Mouse (Mus musculus) heart, adult 2 months (tissue): ENCODE data around the gene Vrk2. TPM values are rescaled to one million over a fixed set of nuclear protein-coding genes. Genes with fewer than 3 reads are reported as not detected.

ENCODE experiments used
- DNase-seq, 2 experiments: peaks; one replicate each; pipeline ENCODE4 v3.0.0; 2021
- H3K27ac ChIP-seq: fragments of 200-600 bp; 2 replicates; pipeline ENCODE4 v1.8.1; 2022
- H3K27me3 ChIP-seq: fragments of 200-500 bp; 2 replicates; pipeline ENCODE4 v1.6.1; 2012; ENCODE audit warnings: mild to moderate bottlenecking, low read length, inconsistent platforms, mixed read lengths; ENCODE audit not compliant: control insufficient read depth, insufficient read depth
- H3K36me3 ChIP-seq: fragments of 200-500 bp; 2 replicates; pipeline ENCODE4 v1.6.1; 2012; ENCODE audit warnings: low read length, inconsistent platforms; ENCODE audit not compliant: control insufficient read depth, insufficient read depth
- H3K4me1 ChIP-seq: fragments of 200-500 bp; 2 replicates; pipeline ENCODE4 v1.6.1; 2011; ENCODE audit warnings: low read length; ENCODE audit not compliant: control insufficient read depth, insufficient read depth
- H3K4me3 ChIP-seq: fragments of 200-600 bp; 2 replicates; pipeline ENCODE4 v1.8.1; 2022
- H3K79me2 ChIP-seq: fragments of 200-500 bp; replicated peaks from 2 replicates; pipeline ENCODE4 v1.6.1; 2012; ENCODE audit warnings: mild to moderate bottlenecking, inconsistent platforms, low read length, moderate library complexity, mixed read lengths; ENCODE audit not compliant: control insufficient read depth, insufficient read depth
- H3K9ac ChIP-seq: fragments of 200-500 bp; 2 replicates; pipeline ENCODE4 v1.6.1; 2012; ENCODE audit warnings: low read depth, mild to moderate bottlenecking, control low read depth, inconsistent platforms, low read length, mixed read lengths
- CTCF ChIP-seq: fragments of 200-600 bp; IDR thresholded peaks from 2 replicates; pipeline ENCODE4 v1.8.1; 2022; ENCODE audit warnings: antibody characterized with exemption, mild to moderate bottlenecking, moderate library complexity
- EP300 ChIP-seq: fragments of 200-500 bp; IDR thresholded peaks from 2 replicates; pipeline ENCODE4 v1.6.1; 2011; ENCODE audit warnings: low read depth, low read length, control low read depth; ENCODE audit not compliant: insufficient read depth
- POLR2A ChIP-seq: fragments of 200-500 bp; IDR thresholded peaks from 2 replicates; pipeline ENCODE4 v1.6.1; 2011; ENCODE audit warnings: mild to moderate bottlenecking, low read depth, low read length, control low read depth; ENCODE audit not compliant: insufficient read depth
- WGBS: fragments of 180-500 bp; shearing (Covaris S2); methylation state at CpG from one replicate; pipeline ENCODE4 v1.1.7; 2018; 5-methylcytosine and 5-hydroxymethylcytosine counted together
- intact Hi-C: fragments of 180-260 bp; cut with DNase I; formaldehyde crosslinking; loops from one replicate; pipeline ENCODE4 v1.15.1; 2025
- polyA plus RNA-seq: library from polyadenylated mRNA; depleted of rRNA; stranded (reverse); fragments of >200 nt; gene quantifications from 2 replicates; pipeline ENCODE4 v1.2.3, GENCODE M21; 2012
- total RNA-seq, 2 experiments: library from RNA; stranded (reverse); gene quantifications; 2 replicates each; pipeline ENCODE4 v1.2.3; 2021

Vrk2 gene
- total and polyA plus RNA-seq, 3 experiments, result 1.6 to 6.0 (median 4.5) TPM

DNA sequence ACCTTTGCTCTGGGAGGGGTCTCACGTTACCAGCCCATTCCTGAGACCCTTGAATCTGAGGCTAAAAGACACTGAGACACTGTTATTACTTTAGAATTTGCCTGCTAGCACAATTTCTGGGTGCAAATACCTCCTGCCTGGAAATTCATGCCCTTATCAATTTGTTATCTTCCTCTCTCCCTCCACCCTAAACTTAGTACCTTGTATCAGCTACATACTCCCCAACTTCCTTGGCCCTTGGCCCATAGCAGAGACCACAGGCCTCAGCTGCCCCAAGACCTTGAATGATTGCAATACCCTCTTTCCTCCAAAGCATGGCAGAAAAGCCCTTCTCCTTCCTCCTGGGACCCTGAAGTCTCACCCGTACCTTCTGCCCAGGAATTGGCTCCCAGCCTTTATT is 142.6 kb downstream of the Vrk2 start:
- Histone ChIP-seq H3K27ac (no peak overlapping the region), H3K36me3 (no peaks in the 10 kb centered on the region), H3K27me3 (no peaks in the 10 kb centered on the region), H3K4me3 (no peak overlapping the region), H3K79me2 (no peaks in the 10 kb centered on the region), H3K4me1 (no peaks in the 10 kb centered on the region), H3K9ac (no peak overlapping the region)
- DNase-seq, result no peak
- WGBS, result 84% methylated on average over 2 of the region's 2 CpGs
- TF ChIP-seq CTCF (no peak), POLR2A (no peak), EP300 (no peak)
- intact Hi-C loops, result no loop called here

DNA sequence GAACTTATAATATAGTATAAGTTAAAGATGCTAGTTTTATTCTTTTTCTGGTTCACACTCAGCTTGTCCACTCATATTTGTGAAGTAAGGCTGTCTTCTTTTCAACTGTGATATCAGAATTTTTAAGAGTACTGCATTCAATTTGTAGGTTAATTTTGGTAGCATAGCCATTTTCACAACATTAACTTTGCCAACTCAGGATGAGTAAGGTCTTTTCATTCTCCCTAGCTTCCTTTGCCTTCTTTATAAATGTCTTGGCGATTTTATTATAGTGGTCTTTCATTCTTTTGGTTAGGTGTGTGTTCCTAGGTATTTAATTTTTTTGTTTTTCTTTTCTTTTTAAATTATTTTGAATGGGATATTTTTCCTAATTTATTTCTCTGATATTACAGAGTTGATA is 143.2 kb downstream of the Vrk2 start:
- TF ChIP-seq EP300 (no peak), CTCF (no peak), POLR2A (no peak)
- Histone ChIP-seq H3K27me3 (no peaks in the 10 kb centered on the region), H3K9ac (no peak overlapping the region), H3K36me3 (no peaks in the 10 kb centered on the region), H3K4me1 (no peaks in the 10 kb centered on the region), H3K4me3 (no peak overlapping the region), H3K79me2 (no peaks in the 10 kb centered on the region), H3K27ac (no peak overlapping the region)
- 98% methylated on average over 1 of the region's 1 CpGs for WGBS
- DNase-seq, result no peak
- intact Hi-C loops, result no loop called here

DNA sequence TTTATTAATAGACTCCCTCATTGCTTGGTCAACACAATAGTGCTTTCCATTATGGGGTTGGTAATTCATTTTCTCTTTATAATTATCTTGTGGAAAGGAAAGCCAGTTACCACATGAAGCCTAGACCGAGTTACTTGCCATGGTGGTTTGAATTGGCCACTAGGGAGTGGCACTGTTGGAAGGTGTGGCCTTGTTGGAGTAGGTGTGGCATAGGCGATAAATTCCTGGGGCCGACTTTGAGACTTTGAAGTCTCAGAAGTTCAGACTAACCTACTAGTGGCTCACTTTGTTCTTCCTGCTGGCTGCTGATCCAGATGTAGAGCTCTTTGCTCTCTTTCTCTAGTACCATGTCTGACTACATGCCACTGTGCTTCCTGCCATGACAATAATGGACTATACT is 144.0 kb downstream of the Vrk2 start:
- intact Hi-C loops, result no loop called here
- no peak overlapping the region for H3K4me3 ChIP-seq
- H3K27me3 ChIP-seq, result no peaks in the 10 kb centered on the region
- H3K79me2 ChIP-seq, result no peaks in the 10 kb centered on the region
- no peak for DNase-seq
- 90% methylated on average over 3 of the region's 3 CpGs for WGBS
- no peak overlapping the region for H3K27ac ChIP-seq
- no peaks in the 10 kb centered on the region for H3K36me3 ChIP-seq
- no peaks in the 10 kb centered on the region for H3K4me1 ChIP-seq
- H3K9ac ChIP-seq, result no peak overlapping the region
- TF ChIP-seq EP300 (no peak), CTCF (no peak), POLR2A (no peak)

DNA sequence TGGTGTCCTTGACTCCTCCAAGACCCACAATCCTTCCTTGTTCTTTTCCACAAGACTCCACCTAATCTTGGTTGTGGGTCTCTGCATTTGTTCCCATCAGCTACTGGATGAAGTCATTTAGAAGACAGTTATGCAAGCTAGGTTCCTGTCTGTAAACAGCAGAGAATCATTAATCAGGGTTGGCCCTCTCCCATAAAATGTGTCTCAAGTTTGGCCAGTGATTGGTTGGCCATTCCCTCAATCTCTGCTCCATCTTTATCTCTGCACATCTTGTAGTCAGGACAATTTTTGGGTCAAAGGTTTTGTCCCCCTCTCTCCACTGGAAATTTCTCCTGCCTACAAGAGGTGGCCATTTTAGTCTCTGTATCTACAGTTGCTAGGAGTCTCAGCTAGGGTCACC is 149.4 kb downstream of the Vrk2 start:
- DNase-seq, result no peak

DNA sequence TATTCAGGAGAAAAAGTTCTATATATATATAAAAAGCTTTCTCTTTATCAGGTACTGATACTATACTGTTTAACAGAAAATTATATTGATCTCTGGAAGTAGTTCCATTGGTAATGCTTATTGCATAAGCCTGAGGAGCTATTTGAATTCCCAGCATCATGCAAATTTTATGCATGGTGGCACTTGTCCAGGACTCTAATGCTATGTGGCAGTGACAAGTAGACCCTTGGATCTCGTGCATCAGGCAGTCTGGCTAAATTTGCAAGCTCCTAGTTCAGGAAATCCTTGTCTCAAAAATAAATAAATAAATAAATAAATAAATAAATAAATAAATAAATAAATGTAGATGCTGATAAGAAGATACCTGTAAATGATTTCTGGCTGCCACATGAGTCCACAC is 152.7 kb downstream of the Vrk2 start:
- Histone ChIP-seq H3K4me1 (no peaks in the 10 kb centered on the region), H3K27me3 (no peaks in the 10 kb centered on the region), H3K4me3 (no peak overlapping the region), H3K27ac (no peak overlapping the region), H3K9ac (no peak overlapping the region), H3K79me2 (no peaks in the 10 kb centered on the region), H3K36me3 (no peaks in the 10 kb centered on the region)
- 50% methylated on average over 1 of the region's 1 CpGs for WGBS
- DNase-seq, result no peak
- TF ChIP-seq EP300 (no peak), POLR2A (no peak), CTCF (no peak)
- intact Hi-C loops, result no loop called here

More for the DNA sequence above, 149.4 kb downstream of the Vrk2 start:
- Histone ChIP-seq H3K27ac (no peak overlapping the region), H3K9ac (no peak overlapping the region), H3K36me3 (no peaks in the 10 kb centered on the region), H3K79me2 (no peaks in the 10 kb centered on the region), H3K4me3 (no peak overlapping the region), H3K4me1 (no peaks in the 10 kb centered on the region), H3K27me3 (no peaks in the 10 kb centered on the region)
- TF ChIP-seq POLR2A (no peak), CTCF (no peak), EP300 (no peak)
- intact Hi-C loops, result no loop called here

DNA sequence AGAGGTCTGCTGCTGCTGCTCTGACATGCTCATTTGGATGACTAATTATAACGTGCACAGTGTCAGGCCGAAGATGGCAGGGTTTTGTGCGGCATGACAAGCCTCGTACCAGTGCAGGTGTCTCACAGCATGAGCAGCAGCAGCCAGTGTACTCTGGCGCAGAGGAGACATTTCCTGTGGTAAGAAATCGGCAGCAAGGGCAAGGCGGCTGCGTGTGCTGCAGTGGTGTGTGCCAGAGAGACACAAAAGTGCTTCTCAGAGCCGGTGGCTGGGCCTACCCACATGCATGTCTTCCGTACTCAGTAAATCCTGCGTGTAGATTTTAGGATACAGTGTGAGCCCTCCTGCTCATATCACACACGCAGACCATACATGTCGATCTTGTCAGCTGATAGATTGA is 156.0 kb downstream of the Vrk2 start:
- Histone ChIP-seq H3K36me3 (no peaks in the 10 kb centered on the region), H3K4me3 (no peak overlapping the region), H3K27me3 (no peaks in the 10 kb centered on the region), H3K9ac (no peak overlapping the region), H3K79me2 (no peaks in the 10 kb centered on the region), H3K27ac (no peak overlapping the region), H3K4me1 (no peaks in the 10 kb centered on the region)
- 87% methylated on average over 13 of the region's 13 CpGs for WGBS
- intact Hi-C loops, result no loop called here
- TF ChIP-seq POLR2A, result no peak
- TF ChIP-seq EP300, result no peak
- no peak for TF ChIP-seq CTCF
- no peak for DNase-seq
